Mouse (Mus musculus) stomach, embryonic 14.5 days (tissue): ENCODE data around the gene Usp3. TPM values are rescaled to one million over a fixed set of nuclear protein-coding genes. Genes with fewer than 3 reads are reported as not detected.

ENCODE experiments used
- ATAC-seq: fragments of 200-750 bp; cut with Nextera tagmentation; 2 replicates; pipeline ENCODE4 v1.8.0; 2017; ENCODE audit warnings: low read depth, moderate TSS enrichment; ENCODE audit not compliant: insufficient number of reproducible peaks, insufficient read depth, low FRiP score
- H3K27ac ChIP-seq: fragments of 300-500 bp; sonication (generic); 2 replicates; pipeline ENCODE4 v1.5.1; 2014; ENCODE audit warnings: mild to moderate bottlenecking, low read length, moderate library complexity, mixed read lengths
- H3K27me3 ChIP-seq: fragments of 300-500 bp; sonication (generic); 2 replicates; pipeline ENCODE4 v1.6.1; 2014; ENCODE audit warnings: low read length, control low read depth, mixed read lengths; ENCODE audit not compliant: control insufficient read depth, insufficient read depth
- H3K36me3 ChIP-seq: fragments of 300-500 bp; sonication (generic); 2 replicates; pipeline ENCODE4 v1.6.1; 2014; ENCODE audit warnings: mild to moderate bottlenecking, control low read depth, low read length, moderate library complexity, mixed read lengths; ENCODE audit not compliant: control insufficient read depth, insufficient read depth
- H3K4me1 ChIP-seq: fragments of 300-500 bp; sonication (generic); 2 replicates; pipeline ENCODE4 v1.6.1; 2014; ENCODE audit warnings: low read length, control low read depth, mixed read lengths; ENCODE audit not compliant: control insufficient read depth, insufficient read depth
- H3K4me2 ChIP-seq: fragments of 300-500 bp; sonication (generic); replicated peaks from 2 replicates; pipeline ENCODE4 v1.6.1; 2014; ENCODE audit warnings: low read depth, low read length, control low read depth
- H3K4me3 ChIP-seq: fragments of 300-500 bp; sonication (generic); 2 replicates; pipeline ENCODE4 v1.5.1; 2014; ENCODE audit warnings: low read depth, low read length, control low read depth
- H3K9ac ChIP-seq: fragments of 300-500 bp; sonication (generic); replicated peaks from 2 replicates; pipeline ENCODE4 v1.6.1; 2014; ENCODE audit warnings: low read depth, mild to moderate bottlenecking, control low read depth, low read length, moderate library complexity, mixed read lengths
- H3K9me3 ChIP-seq: fragments of 300-500 bp; sonication (generic); 2 replicates; pipeline ENCODE4 v1.6.1; 2016; ENCODE audit warnings: low read depth, low read length, control low read depth; ENCODE audit not compliant: control insufficient read depth
- WGBS: fragments of 180-500 bp; shearing (Covaris S2); extraction: QIAGEN DNeasy Blood & Tissue Kit; methylation state at CpG from one replicate; pipeline ENCODE4 v1.1.7; 2014; 5-methylcytosine and 5-hydroxymethylcytosine counted together
- polyA plus RNA-seq: library from polyadenylated mRNA; unstranded; fragments of >200 nt; fragmentation: Nextera tagmentation; extraction: Ambion mirVana; gene quantifications from 2 replicates; pipeline ENCODE4 v1.2.1, GENCODE M21; 2014

Gene Usp3
- polyA plus RNA-seq, 1 experiment from 2014 or later = 74.3 TPM

DNA sequence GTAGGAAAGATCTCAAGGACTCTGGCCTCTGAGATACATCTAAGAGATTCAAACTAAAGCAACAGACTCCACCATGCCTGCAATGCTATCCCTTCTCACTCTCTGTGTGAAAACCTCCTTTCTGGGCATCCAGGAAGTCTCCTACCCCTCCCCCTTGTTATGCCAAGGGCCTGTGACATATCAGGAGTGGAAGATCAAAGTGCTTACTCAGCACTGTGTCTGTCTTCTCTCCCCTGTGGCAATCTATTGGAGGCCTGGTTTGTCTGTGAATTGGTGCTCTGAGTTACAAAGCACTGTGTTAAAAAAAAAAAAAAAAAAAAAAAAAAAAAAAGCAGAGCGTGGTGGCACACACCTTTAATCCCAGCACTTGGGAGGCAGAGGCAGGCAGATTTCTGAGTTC is 30.7 kb upstream of the Usp3 start:
- H3K27ac ChIP-seq = no peak overlapping the region
- no peaks in the 10 kb centered on the region for H3K27me3 ChIP-seq
- no peak overlapping the region for H3K4me3 ChIP-seq
- peaks cover 31% of the 10 kb centered on the region for H3K4me1 ChIP-seq
- H3K9ac ChIP-seq = no peak overlapping the region
- 100% methylated on average over 1 of the region's 1 CpGs for WGBS
- no peak overlapping the region for H3K4me2 ChIP-seq
- H3K36me3 ChIP-seq = no peaks in the 10 kb centered on the region
- H3K9me3 ChIP-seq = no peaks in the 10 kb centered on the region
- no peak for ATAC-seq

DNA sequence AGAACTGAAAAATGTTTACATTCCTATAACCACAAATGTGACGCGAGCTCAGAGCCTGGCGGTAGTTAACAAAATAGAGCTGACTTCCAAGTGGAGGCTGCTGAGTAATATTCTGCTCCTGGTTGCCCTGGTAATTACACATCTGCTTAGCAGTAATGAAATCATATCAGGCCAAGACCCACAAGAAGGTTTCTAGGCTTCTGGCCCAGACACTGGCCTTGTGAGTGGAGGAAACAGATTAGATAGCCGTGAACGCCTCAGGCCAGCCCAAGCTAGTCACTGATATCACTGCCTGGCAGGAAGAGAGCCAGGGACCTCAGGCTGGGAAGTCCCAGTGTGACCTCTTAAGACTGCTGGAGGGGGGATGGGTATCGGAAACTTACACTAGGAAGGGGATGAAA is 27.6 kb upstream of the Usp3 start:
- Histone ChIP-seq H3K9ac (no peak overlapping the region), H3K4me2 (no peak overlapping the region; the same call in 1 of the 2 replicates), H3K9me3 (no peaks in the 10 kb centered on the region), H3K36me3 (no peaks in the 10 kb centered on the region), H3K27ac (peak overlapping the region; percentile 85), H3K27me3 (no peaks in the 10 kb centered on the region), H3K4me3 (no peak overlapping the region), H3K4me1 (peaks cover 25% of the 10 kb centered on the region)
- peak; percentile 81 for ATAC-seq
- WGBS = 5% methylated on average over 6 of the region's 6 CpGs

DNA sequence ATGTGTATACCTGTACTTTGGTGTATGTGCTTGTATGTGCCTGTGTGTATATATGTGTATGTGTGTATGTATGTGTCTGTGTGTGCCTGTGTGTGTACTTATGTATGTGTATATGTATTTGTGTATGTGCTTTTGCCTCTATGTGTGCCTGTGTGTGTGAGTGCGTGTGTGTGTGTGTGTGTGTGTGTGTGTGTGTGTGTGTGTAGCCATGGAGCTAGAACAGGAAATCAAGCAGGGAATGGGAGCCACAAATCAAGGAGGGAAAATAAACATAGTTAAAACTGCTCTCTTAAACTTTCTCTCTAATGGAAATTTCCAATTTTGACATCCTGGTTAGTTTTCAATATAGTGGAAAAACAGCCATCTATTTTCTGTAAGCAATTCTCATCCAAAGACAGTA is 27.1 kb upstream of the Usp3 start:
- H3K27me3 ChIP-seq = no peaks in the 10 kb centered on the region
- no peak overlapping the region for H3K4me3 ChIP-seq
- H3K4me2 ChIP-seq = no peak overlapping the region
- H3K36me3 ChIP-seq = no peaks in the 10 kb centered on the region
- no peaks in the 10 kb centered on the region for H3K9me3 ChIP-seq
- H3K9ac ChIP-seq = no peak overlapping the region
- H3K27ac ChIP-seq = peak overlapping the region; percentile 85
- WGBS = 28% methylated on average over 1 of the region's 1 CpGs
- no peak for ATAC-seq
- peaks cover 26% of the 10 kb centered on the region for H3K4me1 ChIP-seq

- Histone ChIP-seq H3K36me3 (no peaks in the 10 kb centered on the region), H3K4me3 (no peak overlapping the region), H3K27me3 (no peaks in the 10 kb centered on the region), H3K27ac (no peak overlapping the region), H3K9ac (no peak overlapping the region), H3K9me3 (no peaks in the 10 kb centered on the region), H3K4me2 (no peak overlapping the region), H3K4me1 (peaks cover 25% of the 10 kb centered on the region)
- ATAC-seq = no peak
- WGBS = 100% methylated on average over 2 of the region's 2 CpGs
These were observed 24.9 kb upstream of the Usp3 start for GRCm38 (mm10) chr9:66617812-66618211.

- H3K27ac ChIP-seq = no peak overlapping the region
- no peaks in the 10 kb centered on the region for H3K9me3 ChIP-seq
- no peak overlapping the region for H3K4me2 ChIP-seq
- H3K27me3 ChIP-seq = no peaks in the 10 kb centered on the region
- no peak overlapping the region for H3K9ac ChIP-seq
- H3K4me3 ChIP-seq = no peak overlapping the region
- no peak for ATAC-seq
- peaks cover 29% of the 10 kb centered on the region for H3K4me1 ChIP-seq
- H3K36me3 ChIP-seq = no peaks in the 10 kb centered on the region
- WGBS = 59% methylated on average over 4 of the region's 4 CpGs
These were observed 23.9 kb upstream of the Usp3 start for GRCm38 (mm10) chr9:66616858-66617257.

- ATAC-seq = no peak
- Histone ChIP-seq H3K27me3 (no peaks in the 10 kb centered on the region), H3K4me1 (peaks cover 18% of the 10 kb centered on the region), H3K9ac (no peak overlapping the region), H3K9me3 (no peaks in the 10 kb centered on the region), H3K27ac (no peak overlapping the region), H3K36me3 (no peaks in the 10 kb centered on the region), H3K4me3 (no peak overlapping the region), H3K4me2 (no peak overlapping the region)
- WGBS = 62% methylated on average over 9 of the region's 9 CpGs
These were observed 22.2 kb upstream of the Usp3 start for GRCm38 (mm10) chr9:66615141-66615540.

DNA sequence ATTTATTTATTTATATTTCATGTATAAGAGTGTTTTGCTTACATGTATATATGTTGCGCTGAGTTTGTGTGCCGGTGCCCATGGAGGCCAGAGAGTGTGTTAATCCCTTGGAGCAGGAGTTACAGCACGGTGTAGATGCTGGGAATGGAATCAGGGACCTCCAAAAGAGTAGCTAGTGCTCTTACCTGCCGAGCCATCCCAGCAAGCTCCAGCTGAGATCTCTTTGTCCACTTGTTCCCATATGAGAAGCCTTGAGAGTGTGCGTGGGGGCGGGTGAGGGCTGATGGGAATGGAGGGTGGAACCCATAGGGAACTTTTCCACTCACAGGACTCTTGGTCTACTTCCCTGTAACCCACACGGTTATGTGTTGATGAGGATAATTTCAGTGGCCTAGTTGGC is 21.6 kb upstream of the Usp3 start:
- ATAC-seq = no peak
- H3K9me3 ChIP-seq = no peaks in the 10 kb centered on the region
- no peak overlapping the region for H3K4me2 ChIP-seq
- H3K27ac ChIP-seq = no peak overlapping the region
- H3K4me3 ChIP-seq = no peak overlapping the region
- peaks cover 13% of the 10 kb centered on the region for H3K4me1 ChIP-seq
- no peaks in the 10 kb centered on the region for H3K36me3 ChIP-seq
- H3K27me3 ChIP-seq = no peaks in the 10 kb centered on the region
- 78% methylated on average over 7 of the region's 7 CpGs for WGBS
- H3K9ac ChIP-seq = no peak overlapping the region

- WGBS = 45% methylated on average over 7 of the region's 7 CpGs
- H3K4me1 ChIP-seq = peaks cover 11% of the 10 kb centered on the region
- H3K27ac ChIP-seq = no peak overlapping the region
- no peaks in the 10 kb centered on the region for H3K27me3 ChIP-seq
- no peak for ATAC-seq
- H3K4me3 ChIP-seq = no peak overlapping the region
- no peaks in the 10 kb centered on the region for H3K9me3 ChIP-seq
- H3K36me3 ChIP-seq = no peaks in the 10 kb centered on the region
- no peak overlapping the region for H3K4me2 ChIP-seq
- H3K9ac ChIP-seq = no peak overlapping the region
These were observed 20.7 kb upstream of the Usp3 start for GRCm38 (mm10) chr9:66613667-66614066.

GRCm38 (mm10) chr9:66611478-66612093 is 18.6 kb upstream of the Usp3 start:
- Histone ChIP-seq H3K4me3 (no peak overlapping the region), H3K4me1 (peaks cover 11% of the 10 kb centered on the region), H3K4me2 (peak overlapping the region; percentile 30), H3K9me3 (no peaks in the 10 kb centered on the region), H3K27ac (no peak overlapping the region), H3K36me3 (no peaks in the 10 kb centered on the region), H3K27me3 (no peaks in the 10 kb centered on the region), H3K9ac (no peak overlapping the region)
- peak; percentile 76; the same call in 1 of the 2 replicates for ATAC-seq
- WGBS = 21% methylated on average over 18 of the region's 18 CpGs
